11 mouse cellular contexts compared by ENCODE assay signal in genomic region chr5:134941472-134942209, GRCm38 (mm10). TPM values are rescaled to one million over a fixed set of nuclear protein-coding genes. Genes with fewer than 3 reads are reported as not detected.
A peak's percentile ranks its signal among the peaks of the same experiment; 100 is the strongest.
DNase-seq lines count a peak whose midpoint lies in the region; ATAC-seq and TF ChIP-seq lines count a peak whose summit lies in the region.
"Had no signal": no experiment of that assay in that cellular context is flagged by ENCODE, and none has a peak within 500 bp of the region (broad histone marks: within the 10 kb centered on the region; RNA-seq: fewer than 3 reads in every experiment).

No protein-coding gene starts in this region.

- no peak for TF ChIP-seq EP300 in stomach, postnatal 0 days (optimal IDR thresholded peaks at IDR 0.05)

- H3K4me1 ChIP-seq in ES-E14 (ENCODE audit: control insufficient read depth in 2 of 2, insufficient read depth in 2 of 2, low read length in 2 of 2, poor library complexity in 1 of 2), result peaks cover 9 to 31% of the 10 kb centered on the region in 2 experiments; a peak in 3 of 4 replicates
- H3K4me1 ChIP-seq in stomach, postnatal 0 days (replicated peaks; ENCODE audit: control insufficient read depth, insufficient read depth), result no peaks in the 10 kb centered on the region

- no peaks in the 10 kb centered on the region for H3K27me3 ChIP-seq in stomach, postnatal 0 days (ENCODE audit: control insufficient read depth, insufficient read depth, low read length)

- H3K36me3 ChIP-seq in ES-E14 (ENCODE audit: control insufficient read depth, insufficient read depth, low read length, poor library complexity, severe bottlenecking), result peaks cover 14% of the 10 kb centered on the region; the same call in 1 of the 2 replicates
- no peaks in the 10 kb centered on the region for H3K36me3 ChIP-seq in stomach, postnatal 0 days (ENCODE audit: control insufficient read depth, insufficient read depth, low read length)
- H3K36me3 ChIP-seq: hindbrain, embryonic 10.5 days; midbrain, embryonic 10.5 days had no signal

- H3K27ac ChIP-seq in ES-E14 (ENCODE audit: insufficient read depth, low read depth, low read length, poor library complexity, severe bottlenecking), result peak overlapping the region; percentile 98
- 0 out of 2 replicates have a peak overlapping the region, but pooled peaks have one; percentile 8 for H3K27ac ChIP-seq in stomach, postnatal 0 days (replicated peaks)
- H3K27ac ChIP-seq: hindbrain, embryonic 10.5 days; midbrain, embryonic 10.5 days had no signal

- no peak; the same call in 1 of the 2 replicates for ATAC-seq in stomach, postnatal 0 days (ENCODE audit: low FRiP score, low TSS enrichment)

- peak overlapping the region; percentile 73 for H3K9ac ChIP-seq in ES-E14 (ENCODE audit: insufficient read depth, low read depth, low read length, poor library complexity, severe bottlenecking)
- no peak overlapping the region for H3K9ac ChIP-seq in stomach, postnatal 0 days (ENCODE audit: low read length)

- in situ Hi-C loops in ES-E14 (cut with MboI; ENCODE audit: low sequenced_read_pairs in 2 of 2, unreplicated experiment in 2 of 2), result no loop called here

- WGBS in stomach, postnatal 0 days, result 53% methylated on average over 14 of the region's 14 CpGs

- DNase-seq in embryo, embryonic 11 days, result peak; percentile 30
- no peak for DNase-seq in embryo, embryonic 10 days (ENCODE audit: low spot score)
- DNase-seq in ES-E14 (ENCODE audit: low read depth, low spot score), result peak; percentile 97
- DNase-seq in kidney, postnatal 10 days, result peak; percentile 42
- no peak for DNase-seq in stomach, postnatal 0 days (ENCODE audit: low spot score)
- DNase-seq in frontal cortex, postnatal 36 days (ENCODE audit: low spot score in 2 of 2), result no peak
- no peak for DNase-seq in left cerebral cortex, adult 9 months (ENCODE audit: low spot score in 2 of 2)
- DNase-seq in layer of hippocampus, postnatal 36 days, result no peak

- TF ChIP-seq CTCF in stomach, postnatal 0 days (IDR thresholded peaks at IDR 0.05; ENCODE audit: low read depth), result no peak

- no peaks in the 10 kb centered on the region for H3K9me3 ChIP-seq in ES-E14 (ENCODE audit: control insufficient read depth, insufficient read depth, low read depth, low read length)
- no peaks in the 10 kb centered on the region for H3K9me3 ChIP-seq in stomach, postnatal 0 days (ENCODE audit: control insufficient read depth, low read length)
- H3K9me3 ChIP-seq: hindbrain, embryonic 10.5 days; midbrain, embryonic 10.5 days had no signal

- H3K4me2 ChIP-seq in stomach, postnatal 0 days (replicated peaks; ENCODE audit: low read depth), result no peak overlapping the region

- H3K4me3 ChIP-seq in ES-E14 (ENCODE audit: insufficient read depth in 1 of 2, low read depth in 1 of 2, low read length in 2 of 2, poor library complexity in 1 of 2, severe bottlenecking in 1 of 2), result peak overlapping the region in 1 of 2 experiments; percentile 28; a peak in 1 of 4 replicates
- no peak overlapping the region for H3K4me3 ChIP-seq in stomach, postnatal 0 days (ENCODE audit: low read depth, low read length)
- H3K4me3 ChIP-seq: hindbrain, embryonic 10.5 days; midbrain, embryonic 10.5 days had no signal

TF ChIP-seq in ES-E14, 5 proteins besides CTCF, POLR2A, EP300 and RAD21:
- TF ChIP-seq CHD2 (IDR thresholded peaks at IDR 0.05; ENCODE audit: low read depth, low read length) (peak; percentile 36), ZNF384 (IDR thresholded peaks at IDR 0.05; ENCODE audit: low read depth, low read length) (no peak), MAFK (IDR thresholded peaks at IDR 0.05; ENCODE audit: insufficient read depth, low read depth, low read length) (no peak)

RNA-seq across cellular contexts. Expression of gene Cldn4, which starts 5.1 kb away (rescaled TPM):
- total RNA-seq in ES-E14 (2012; rRNA removed), result 150 and 350 TPM in 2 replicates
- 43.8 and 51.6 TPM in 2 replicates for polyA plus RNA-seq in stomach, postnatal 0 days (2015; fragmentation: Nextera tagmentation; extraction: Ambion mirVana)
- not detected for total RNA-seq in layer of hippocampus, postnatal 36 days (2021)
- total RNA-seq: left cerebral cortex, adult 8-10 months had no signal

RNA-seq across cellular contexts. Expression of gene Mettl27, which starts 9.5 kb away (rescaled TPM):
- 15.6 and 17.3 TPM in 2 replicates for total RNA-seq in ES-E14 (2012; rRNA removed)
- polyA plus RNA-seq in stomach, postnatal 0 days (2015; fragmentation: Nextera tagmentation; extraction: Ambion mirVana), result 9.4 and 10.2 TPM in 2 replicates
- total RNA-seq in layer of hippocampus, postnatal 36 days (2021), result 1 to 10 TPM; 7.1 to 8.4 TPM

RNA-seq across cellular contexts. Expression of gene Cldn13, which starts 26.3 kb away (rescaled TPM):
- not detected in 2 replicates for total RNA-seq in ES-E14 (2012; rRNA removed)
- 0.24 and 0.29 TPM in 2 replicates for polyA plus RNA-seq in stomach, postnatal 0 days (2015; fragmentation: Nextera tagmentation; extraction: Ambion mirVana)
- total RNA-seq in layer of hippocampus, postnatal 36 days (2021), result not detected
- total RNA-seq: left cerebral cortex, adult 8-10 months had no signal

RNA-seq across cellular contexts. Expression of gene Tmem270, which starts 35.1 kb away (rescaled TPM):
- not detected in 2 replicates for total RNA-seq in ES-E14 (2012; rRNA removed)
- not detected in 2 replicates for polyA plus RNA-seq in stomach, postnatal 0 days (2015; fragmentation: Nextera tagmentation; extraction: Ambion mirVana)
- not detected for total RNA-seq in layer of hippocampus, postnatal 36 days (2021)
- total RNA-seq: left cerebral cortex, adult 8-10 months had no signal
- polyA plus RNA-seq: hindbrain, embryonic 10.5 days; midbrain, embryonic 10.5 days had no signal

RNA-seq across cellular contexts. Expression of gene Cldn3, which starts 44.4 kb away (rescaled TPM):
- total RNA-seq in ES-E14 (2012; rRNA removed), result 8.4 and 24.1 TPM in 2 replicates
- 15.4 and 16.2 TPM in 2 replicates for polyA plus RNA-seq in stomach, postnatal 0 days (2015; fragmentation: Nextera tagmentation; extraction: Ambion mirVana)
- under 1 TPM; 0.61 to 0.92 TPM for total RNA-seq in layer of hippocampus, postnatal 36 days (2021)

Comparison
In these comparisons a context has a peak if more than half of its experiments do, and no peak if none do; other contexts are left out.
1. DNase-seq: peak in embryo, embryonic 11 days (single experiment), ES-E14 (single experiment) and kidney, postnatal 10 days (single experiment); none in embryo, embryonic 10 days (single experiment), stomach, postnatal 0 days (single experiment), frontal cortex, postnatal 36 days (0 of 2), left cerebral cortex, adult 9 months (0 of 2) and layer of hippocampus, postnatal 36 days (0 of 2).
2. RNA of gene Cldn4, which starts 5.1 kb away (total RNA-seq): 150 to 350 TPM in ES-E14; not detected in layer of hippocampus, postnatal 36 days; every median in the first group is over 100 times any median in the second.